Comparison of ENCODE assay signal across 8 mouse cellular contexts in genomic region chrX:73524318-73525222, GRCm38 (mm10). TPM values are rescaled to one million over a fixed set of nuclear protein-coding genes. Genes with fewer than 3 reads are reported as not detected.
A peak's percentile ranks its signal among the peaks of the same experiment; 100 is the strongest.
DNase-seq lines count a peak whose midpoint lies in the region; ATAC-seq and TF ChIP-seq lines count a peak whose summit lies in the region.

No protein-coding gene starts in this region.

- H3K27me3 ChIP-seq in lung, embryonic 15.5 days = no peaks in the 10 kb centered on the region
- no peaks in the 10 kb centered on the region for H3K27me3 ChIP-seq in forebrain, postnatal 0 days (ENCODE audit: insufficient read depth, low read length)
- no peaks in the 10 kb centered on the region for H3K27me3 ChIP-seq in neural tube, embryonic 13.5 days
- peaks cover 30% of the 10 kb centered on the region for H3K27me3 ChIP-seq in kidney, embryonic 15.5 days

- H3K9ac ChIP-seq in lung, embryonic 15.5 days = no peak overlapping the region
- H3K9ac ChIP-seq in forebrain, postnatal 0 days = no peak overlapping the region
- H3K9ac ChIP-seq in neural tube, embryonic 13.5 days = no peak overlapping the region
- H3K9ac ChIP-seq in kidney, embryonic 15.5 days = no peak overlapping the region

- H3K4me3 ChIP-seq in lung, embryonic 15.5 days = no peak overlapping the region
- H3K4me3 ChIP-seq in forebrain, postnatal 0 days (ENCODE audit: low read depth, low read length) = no peak overlapping the region
- H3K4me3 ChIP-seq in neural tube, embryonic 13.5 days = no peak overlapping the region
- H3K4me3 ChIP-seq in kidney, embryonic 15.5 days (replicated peaks) = no peak overlapping the region

- H3K4me2 ChIP-seq in lung, embryonic 15.5 days = no peak overlapping the region
- H3K4me2 ChIP-seq in forebrain, postnatal 0 days (ENCODE audit: low read depth) = no peak overlapping the region
- H3K4me2 ChIP-seq in neural tube, embryonic 13.5 days = no peak overlapping the region
- no peak overlapping the region for H3K4me2 ChIP-seq in kidney, embryonic 15.5 days

- H3K27ac ChIP-seq in lung, embryonic 15.5 days = no peak overlapping the region
- H3K27ac ChIP-seq in forebrain, postnatal 0 days (ENCODE audit: low read depth, low read length) = no peak overlapping the region
- H3K27ac ChIP-seq in neural tube, embryonic 13.5 days (replicated peaks) = peak overlapping the region; percentile 38
- no peak overlapping the region for H3K27ac ChIP-seq in kidney, embryonic 15.5 days

- H3K36me3 ChIP-seq in lung, embryonic 15.5 days = no peaks in the 10 kb centered on the region
- H3K36me3 ChIP-seq in forebrain, postnatal 0 days (ENCODE audit: insufficient read depth) = no peaks in the 10 kb centered on the region
- H3K36me3 ChIP-seq in neural tube, embryonic 13.5 days = no peaks in the 10 kb centered on the region
- no peaks in the 10 kb centered on the region for H3K36me3 ChIP-seq in kidney, embryonic 15.5 days

- peak; percentile 11; the same call in 1 of the 2 replicates for ATAC-seq in lung, embryonic 15.5 days (ENCODE audit: borderline replicate concordance, extremely low read depth, low FRiP score, low TSS enrichment)
- ATAC-seq in forebrain, postnatal 0 days = peak; percentile 74
- ATAC-seq in neural tube, embryonic 13.5 days (ENCODE audit: low read depth) = peak; percentile 81
- no peak for ATAC-seq in kidney, embryonic 15.5 days (replicated peaks; ENCODE audit: low FRiP score)

- no peak for DNase-seq in lung, postnatal 25 days (ENCODE audit: low spot score)
- peak; percentile 84 for DNase-seq in cerebellum, adult 11-12 months
- DNase-seq in forebrain, postnatal 0 days = peak; percentile 61
- DNase-seq in spleen, adult 12 weeks (ENCODE audit: low spot score) = no peak
- DNase-seq in embryo, embryonic 10.5 days (ENCODE audit: low spot score) = no peak

- TF ChIP-seq CTCF in forebrain, postnatal 0 days (IDR thresholded peaks at IDR 0.05; ENCODE audit: low read depth) = no peak

- no peaks in the 10 kb centered on the region for H3K4me1 ChIP-seq in lung, embryonic 15.5 days
- no peaks in the 10 kb centered on the region for H3K4me1 ChIP-seq in forebrain, postnatal 0 days (ENCODE audit: insufficient read depth)
- no peaks in the 10 kb centered on the region for H3K4me1 ChIP-seq in neural tube, embryonic 13.5 days (replicated peaks)
- H3K4me1 ChIP-seq in kidney, embryonic 15.5 days = no peaks in the 10 kb centered on the region

- WGBS in lung, embryonic 15.5 days = 44% methylated on average over 9 of the region's 9 CpGs
- 34% methylated on average over 9 of the region's 9 CpGs for WGBS in forebrain, postnatal 0 days
- WGBS in neural tube, embryonic 13.5 days = 51% methylated on average over 9 of the region's 9 CpGs
- WGBS in kidney, embryonic 15.5 days = 64% methylated on average over 9 of the region's 9 CpGs

- no peaks in the 10 kb centered on the region for H3K9me3 ChIP-seq in lung, embryonic 15.5 days
- H3K9me3 ChIP-seq in forebrain, postnatal 0 days (ENCODE audit: low read length) = no peaks in the 10 kb centered on the region
- no peaks in the 10 kb centered on the region for H3K9me3 ChIP-seq in neural tube, embryonic 13.5 days
- no peaks in the 10 kb centered on the region for H3K9me3 ChIP-seq in kidney, embryonic 15.5 days (replicated peaks)

RNA-seq across cellular contexts. Expression of gene Atp2b3, which starts 21.7 kb away (rescaled TPM):
- 0.09 and 0.13 TPM in 2 replicates for polyA plus RNA-seq in lung, embryonic 15.5 days (2015; fragmentation: Nextera tagmentation; extraction: Ambion mirVana)
- 21.4 and 26.0 TPM in 2 replicates for total RNA-seq in forebrain, postnatal 0 days (2014; rRNA removed)
- 3.9 and 5.5 TPM in 2 replicates for polyA plus RNA-seq in forebrain, postnatal 0 days (2015; fragmentation: Nextera tagmentation; extraction: Ambion mirVana)
- polyA plus RNA-seq in neural tube, embryonic 13.5 days (2015; fragmentation: Nextera tagmentation; extraction: Ambion mirVana) = 3.2 and 3.7 TPM in 2 replicates
- polyA plus RNA-seq in kidney, embryonic 15.5 days (2015; fragmentation: Nextera tagmentation; extraction: Ambion mirVana) = 0.31 and 0.36 TPM in 2 replicates

RNA-seq across cellular contexts. Expression of gene Bgn, which starts 41.2 kb away (rescaled TPM):
- 155 and 183 TPM in 2 replicates for polyA plus RNA-seq in lung, embryonic 15.5 days (2015; fragmentation: Nextera tagmentation; extraction: Ambion mirVana)
- 24.8 and 39.7 TPM in 2 replicates for total RNA-seq in forebrain, postnatal 0 days (2014; rRNA removed)
- 17.7 and 18.3 TPM in 2 replicates for polyA plus RNA-seq in forebrain, postnatal 0 days (2015; fragmentation: Nextera tagmentation; extraction: Ambion mirVana)
- polyA plus RNA-seq in neural tube, embryonic 13.5 days (2015; fragmentation: Nextera tagmentation; extraction: Ambion mirVana) = 32.8 and 35.2 TPM in 2 replicates
- 90.8 and 96.4 TPM in 2 replicates for polyA plus RNA-seq in kidney, embryonic 15.5 days (2015; fragmentation: Nextera tagmentation; extraction: Ambion mirVana)

Comparison
In these comparisons a context has a peak if more than half of its experiments do, and no peak if none do; other contexts are left out.
1. DNase-seq: peak in cerebellum, adult 11-12 months (single experiment) and forebrain, postnatal 0 days (single experiment); none in lung, postnatal 25 days (single experiment), spleen, adult 12 weeks (single experiment) and embryo, embryonic 10.5 days (single experiment).